Mouse (Mus musculus) liver, embryonic 15.5 days (tissue): ENCODE measurements at regions not wholly inside any gene's neighbourhood (a gene's known extent, or its start where the extent isn't known, plus 50 kb on each side); places are given as distances from the start of the nearest gene placed in this dataset.

Experiments used
- ATAC-seq: fragments of 200-750 bp; cut with Nextera tagmentation; 2 replicates; pipeline ENCODE4 v1.8.0; 2017; ENCODE audit warnings: moderate number of reproducible peaks, mild to moderate bottlenecking, moderate library complexity; ENCODE audit not compliant: insufficient read depth
- H3K27ac ChIP-seq: fragments of 300-500 bp; sonication (generic); replicated peaks from 2 replicates; pipeline ENCODE4 v1.5.1; 2015; ENCODE audit warnings: mild to moderate bottlenecking, inconsistent platforms
- H3K27me3 ChIP-seq: fragments of 300-500 bp; sonication (generic); 2 replicates; pipeline ENCODE4 v1.6.1; 2015; ENCODE audit warnings: mild to moderate bottlenecking, inconsistent platforms
- H3K36me3 ChIP-seq: fragments of 300-500 bp; sonication (generic); replicated peaks from 2 replicates; pipeline ENCODE4 v1.6.1; 2015; ENCODE audit warnings: moderate library complexity, mild to moderate bottlenecking, inconsistent platforms
- H3K4me1 ChIP-seq: fragments of 300-500 bp; sonication (generic); replicated peaks from 2 replicates; pipeline ENCODE4 v1.6.1; 2015; ENCODE audit warnings: inconsistent platforms
- H3K4me2 ChIP-seq: fragments of 300-500 bp; sonication (generic); 2 replicates; pipeline ENCODE4 v1.6.1; 2015; ENCODE audit warnings: moderate library complexity, mild to moderate bottlenecking, inconsistent platforms
- H3K4me3 ChIP-seq: fragments of 300-500 bp; sonication (generic); replicated peaks from 2 replicates; pipeline ENCODE4 v1.5.1; 2015; ENCODE audit warnings: mild to moderate bottlenecking, inconsistent platforms
- H3K9ac ChIP-seq: fragments of 300-500 bp; sonication (generic); 2 replicates; pipeline ENCODE4 v1.6.1; 2015; ENCODE audit warnings: moderate library complexity, mild to moderate bottlenecking, inconsistent platforms
- H3K9me3 ChIP-seq: fragments of 300-500 bp; sonication (generic); replicated peaks from 2 replicates; pipeline ENCODE4 v1.6.1; 2016; ENCODE audit warnings: inconsistent platforms
- WGBS: fragments of 180-500 bp; shearing (Covaris S2); methylation state at CpG from one replicate; pipeline ENCODE4 v1.1.7; 2015; ENCODE audit warnings: mixed read lengths; ENCODE audit not compliant: insufficient replicate concordance; 5-methylcytosine and 5-hydroxymethylcytosine counted together

GRCm38 (mm10) chr8:115440151-115440550 is 267.4 kb downstream of the Maf start:
- ATAC-seq = no peak
- no peaks in the 10 kb centered on the region for H3K36me3 ChIP-seq
- no peaks in the 10 kb centered on the region for H3K27me3 ChIP-seq
- H3K4me1 ChIP-seq = no peaks in the 10 kb centered on the region
- no peak overlapping the region for H3K27ac ChIP-seq
- H3K9ac ChIP-seq = no peak overlapping the region
- WGBS = 59% methylated on average over 3 of the region's 3 CpGs
- H3K9me3 ChIP-seq = no peaks in the 10 kb centered on the region
- H3K4me3 ChIP-seq = no peak overlapping the region
- H3K4me2 ChIP-seq = no peak overlapping the region

GRCm38 (mm10) chr8:115439512-115439911 is 268.1 kb downstream of the Maf start:
- Histone ChIP-seq H3K9ac (no peak overlapping the region), H3K4me3 (no peak overlapping the region)

GRCm38 (mm10) chr8:115437956-115438355 is 269.6 kb downstream of the Maf start:
- no peak for ATAC-seq
- no peaks in the 10 kb centered on the region for H3K4me1 ChIP-seq
- no peaks in the 10 kb centered on the region for H3K36me3 ChIP-seq
- H3K9me3 ChIP-seq = no peaks in the 10 kb centered on the region
- H3K9ac ChIP-seq = no peak overlapping the region
- no peak overlapping the region for H3K4me3 ChIP-seq
- no peaks in the 10 kb centered on the region for H3K27me3 ChIP-seq
- WGBS = 69% methylated on average over 9 of the region's 9 CpGs
- no peak overlapping the region for H3K4me2 ChIP-seq
- H3K27ac ChIP-seq = no peak overlapping the region

More at GRCm38 (mm10) chr8:115439512-115439911, 268.1 kb downstream of the Maf start:
- ATAC-seq = no peak
- Histone ChIP-seq H3K27ac (no peak overlapping the region), H3K4me1 (no peaks in the 10 kb centered on the region), H3K4me2 (no peak overlapping the region), H3K9me3 (no peaks in the 10 kb centered on the region), H3K36me3 (no peaks in the 10 kb centered on the region), H3K27me3 (no peaks in the 10 kb centered on the region)
- 59% methylated on average over 5 of the region's 5 CpGs for WGBS

GRCm38 (mm10) chr8:115436356-115436721 is 271.3 kb downstream of the Maf start:
- Histone ChIP-seq H3K4me2 (no peak overlapping the region), H3K4me3 (no peak overlapping the region), H3K36me3 (no peaks in the 10 kb centered on the region), H3K4me1 (no peaks in the 10 kb centered on the region), H3K9ac (no peak overlapping the region), H3K9me3 (no peaks in the 10 kb centered on the region), H3K27ac (no peak overlapping the region), H3K27me3 (no peaks in the 10 kb centered on the region)
- WGBS = 45% methylated on average over 4 of the region's 4 CpGs
- ATAC-seq = no peak

- Histone ChIP-seq H3K4me2 (no peak overlapping the region), H3K27ac (no peak overlapping the region), H3K9me3 (no peaks in the 10 kb centered on the region), H3K36me3 (no peaks in the 10 kb centered on the region), H3K4me1 (no peaks in the 10 kb centered on the region), H3K4me3 (no peak overlapping the region), H3K9ac (no peak overlapping the region), H3K27me3 (no peaks in the 10 kb centered on the region)
- WGBS = 53% methylated on average over 5 of the region's 5 CpGs
- ATAC-seq = no peak
These were observed 271.8 kb downstream of the Maf start for GRCm38 (mm10) chr8:115435720-115436355.

- 74% methylated on average over 5 of the region's 5 CpGs for WGBS
- H3K36me3 ChIP-seq = no peaks in the 10 kb centered on the region
- no peak overlapping the region for H3K27ac ChIP-seq
- H3K4me2 ChIP-seq = no peak overlapping the region
- H3K4me3 ChIP-seq = no peak overlapping the region
- no peak for ATAC-seq
- H3K4me1 ChIP-seq = no peaks in the 10 kb centered on the region
- no peak overlapping the region for H3K9ac ChIP-seq
- no peaks in the 10 kb centered on the region for H3K27me3 ChIP-seq
- H3K9me3 ChIP-seq = no peaks in the 10 kb centered on the region
These were observed 275.1 kb downstream of the Maf start for GRCm38 (mm10) chr8:115432396-115433040.

- ATAC-seq = no peak
- H3K36me3 ChIP-seq = no peaks in the 10 kb centered on the region
- no peak overlapping the region for H3K4me3 ChIP-seq
- H3K9me3 ChIP-seq = no peaks in the 10 kb centered on the region
- WGBS = 55% methylated on average over 3 of the region's 3 CpGs
- no peaks in the 10 kb centered on the region for H3K27me3 ChIP-seq
- no peak overlapping the region for H3K9ac ChIP-seq
- H3K4me2 ChIP-seq = no peak overlapping the region
- H3K27ac ChIP-seq = no peak overlapping the region
- peaks cover 1% of the 10 kb centered on the region; the same call in 1 of the 2 replicates for H3K4me1 ChIP-seq
These were observed 276.8 kb downstream of the Maf start for GRCm38 (mm10) chr8:115430793-115431192.

- Histone ChIP-seq H3K27me3 (no peaks in the 10 kb centered on the region), H3K4me1 (peaks cover 3% of the 10 kb centered on the region; the same call in 1 of the 2 replicates), H3K36me3 (no peaks in the 10 kb centered on the region), H3K27ac (no peak overlapping the region), H3K9ac (no peak overlapping the region), H3K4me3 (no peak overlapping the region), H3K9me3 (no peaks in the 10 kb centered on the region), H3K4me2 (no peak overlapping the region)
- 60% methylated on average over 3 of the region's 3 CpGs for WGBS
- ATAC-seq = no peak
These were observed 278.2 kb downstream of the Maf start for GRCm38 (mm10) chr8:115429291-115429883.

GRCm38 (mm10) chr8:115428528-115429290 is 278.9 kb downstream of the Maf start:
- no peak for ATAC-seq
- Histone ChIP-seq H3K36me3 (no peaks in the 10 kb centered on the region), H3K9ac (no peak overlapping the region), H3K4me2 (no peak overlapping the region), H3K27ac (no peak overlapping the region), H3K4me3 (no peak overlapping the region), H3K4me1 (peaks cover 3% of the 10 kb centered on the region; the same call in 1 of the 2 replicates), H3K27me3 (no peaks in the 10 kb centered on the region), H3K9me3 (no peaks in the 10 kb centered on the region)
- 66% methylated on average over 15 of the region's 15 CpGs for WGBS

- H3K4me3 ChIP-seq = no peak overlapping the region
- no peak overlapping the region for H3K9ac ChIP-seq
- no peaks in the 10 kb centered on the region for H3K27me3 ChIP-seq
- no peaks in the 10 kb centered on the region for H3K36me3 ChIP-seq
- H3K4me1 ChIP-seq = peaks cover 3% of the 10 kb centered on the region; the same call in 1 of the 2 replicates
- ATAC-seq = peak; percentile 52
- no peak overlapping the region for H3K4me2 ChIP-seq
- H3K9me3 ChIP-seq = no peaks in the 10 kb centered on the region
- 46% methylated on average over 2 of the region's 2 CpGs for WGBS
- no peak overlapping the region for H3K27ac ChIP-seq
These were observed 279.6 kb downstream of the Maf start for GRCm38 (mm10) chr8:115428022-115428421.

- Histone ChIP-seq H3K27me3 (no peaks in the 10 kb centered on the region), H3K4me1 (peaks cover 3% of the 10 kb centered on the region; the same call in 1 of the 2 replicates), H3K9ac (no peak overlapping the region), H3K27ac (no peak overlapping the region), H3K4me3 (no peak overlapping the region), H3K36me3 (no peaks in the 10 kb centered on the region), H3K9me3 (no peaks in the 10 kb centered on the region), H3K4me2 (no peak overlapping the region)
- no peak for ATAC-seq
- WGBS = 40% methylated on average over 3 of the region's 3 CpGs
These were observed 280.1 kb downstream of the Maf start for GRCm38 (mm10) chr8:115427490-115427889.
